Mouse (Mus musculus) spleen, postnatal 10 days (tissue): ENCODE data around the gene Hjurp.
A peak's percentile ranks its signal among the peaks of the same experiment; 100 is the strongest.

Experiments used
- DNase-seq, 2 experiments: peaks; one replicate each; pipeline ENCODE4 v3.0.0; 2021 to 2022; ENCODE audit warnings: low spot score in 2 of 2

Gene Hjurp

DNA sequence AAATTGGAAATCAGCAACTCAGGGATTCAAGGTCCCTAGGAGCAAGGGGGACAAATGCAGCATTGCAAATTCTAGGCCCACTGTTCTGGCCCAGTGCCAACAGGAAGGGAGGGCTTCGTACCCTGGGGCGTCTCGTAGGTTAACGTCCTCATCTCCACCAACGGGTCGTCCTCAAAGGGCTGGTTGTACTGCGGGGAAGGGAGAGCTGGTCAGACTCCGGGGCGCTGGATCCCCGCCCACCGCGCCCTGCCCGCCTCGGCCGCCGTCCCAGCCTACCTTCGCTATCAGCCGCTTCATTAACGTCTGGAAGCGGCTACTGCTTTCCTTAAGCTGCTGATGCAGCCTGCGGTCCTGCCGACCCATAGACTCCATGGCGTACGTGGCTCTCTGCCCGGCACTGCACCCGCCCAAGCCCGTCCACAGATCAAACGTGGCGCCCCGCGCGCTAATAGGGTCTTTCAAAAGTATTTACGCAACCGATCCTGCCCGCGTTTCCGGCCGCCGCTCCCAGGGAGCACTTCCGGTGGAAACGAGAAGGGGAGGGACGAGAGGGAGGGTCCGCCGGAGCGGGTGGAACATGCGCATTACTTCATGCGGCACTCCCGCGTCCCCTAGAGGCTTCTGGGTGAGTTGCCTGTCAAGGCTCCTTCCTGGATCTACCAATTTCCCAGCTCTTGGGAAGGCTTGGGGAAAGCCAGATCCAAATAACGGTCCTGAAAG lies at the start of gene Hjurp, which contains the start of gene Trpm8:
TSS of gene Hjurp (minus strand) at position 536 of the 720 bp plus-strand sequence.
TSS of gene Trpm8 (plus strand) at position 564 of the 720 bp plus-strand sequence.
- peak; percentile 100 for DNase-seq

DNA sequence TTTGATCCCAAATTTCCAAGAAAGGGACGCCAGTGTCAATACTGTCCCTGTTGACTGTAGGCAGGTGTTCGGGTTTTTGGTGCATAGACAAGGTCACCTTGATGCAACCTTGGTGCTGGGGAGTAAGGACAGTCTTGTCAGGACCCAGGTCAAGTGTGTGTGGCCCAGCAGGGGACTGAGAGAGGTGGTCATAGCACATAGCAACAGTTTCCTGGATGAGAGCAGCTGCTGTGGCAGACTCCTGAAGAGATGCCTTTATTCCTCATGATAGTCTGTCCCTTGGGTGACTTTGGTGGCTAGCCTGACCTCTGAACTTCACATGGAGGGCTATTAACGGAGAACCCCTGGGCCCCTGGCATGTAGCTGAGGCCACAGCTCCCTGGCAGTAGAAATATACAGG lies 45.7 kb upstream of the Hjurp start:
- DNase-seq: no peak

DNA sequence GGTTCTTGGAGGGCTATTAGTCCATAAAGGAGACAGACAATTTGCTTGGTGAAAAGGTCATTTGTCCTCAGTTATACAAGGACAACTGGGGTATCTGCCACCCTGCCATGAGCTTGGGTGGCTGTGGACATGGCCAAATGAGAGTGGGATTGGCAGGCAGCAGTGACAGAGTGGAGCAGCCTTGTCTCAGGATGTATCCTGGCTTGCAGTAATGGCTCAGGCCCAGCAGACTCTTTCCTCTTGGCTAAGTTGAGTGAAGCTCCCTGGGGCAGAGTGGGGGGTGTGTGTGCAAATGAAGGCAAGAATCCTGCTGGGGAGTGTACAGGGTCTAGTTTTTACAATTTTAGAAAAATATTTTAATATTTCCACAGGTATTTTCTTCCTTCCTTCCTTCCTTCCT lies 44.7 kb upstream of the Hjurp start:
- no peak for DNase-seq

DNA sequence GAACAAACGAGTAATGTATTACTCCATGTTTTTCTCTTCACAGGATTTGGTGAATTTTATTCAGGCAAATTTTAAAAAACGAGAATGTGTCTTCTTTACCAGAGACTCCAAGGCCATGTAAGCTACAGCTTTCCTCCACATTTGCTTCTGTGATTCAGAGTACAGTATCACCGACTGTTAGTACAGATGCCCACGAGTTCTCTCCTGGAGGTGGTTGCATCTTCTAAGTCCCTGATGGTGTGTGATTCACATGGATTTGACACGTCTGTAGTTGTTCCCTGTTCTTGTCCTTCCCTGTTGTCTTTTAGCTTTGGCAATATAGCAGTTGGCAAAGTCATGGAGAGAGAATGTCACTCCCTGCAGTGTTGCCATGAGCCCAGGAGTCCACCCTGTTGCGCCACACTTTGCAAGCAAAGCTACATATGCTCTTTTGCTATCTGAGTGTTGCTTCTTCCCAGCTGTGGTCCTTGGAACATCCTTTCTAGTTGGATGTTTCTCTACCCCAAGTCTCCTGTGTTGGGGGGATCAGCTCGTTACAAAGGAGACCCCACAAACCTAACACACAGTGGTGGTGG lies 43.5 kb upstream of the Hjurp start:
- DNase-seq: no peak

DNA sequence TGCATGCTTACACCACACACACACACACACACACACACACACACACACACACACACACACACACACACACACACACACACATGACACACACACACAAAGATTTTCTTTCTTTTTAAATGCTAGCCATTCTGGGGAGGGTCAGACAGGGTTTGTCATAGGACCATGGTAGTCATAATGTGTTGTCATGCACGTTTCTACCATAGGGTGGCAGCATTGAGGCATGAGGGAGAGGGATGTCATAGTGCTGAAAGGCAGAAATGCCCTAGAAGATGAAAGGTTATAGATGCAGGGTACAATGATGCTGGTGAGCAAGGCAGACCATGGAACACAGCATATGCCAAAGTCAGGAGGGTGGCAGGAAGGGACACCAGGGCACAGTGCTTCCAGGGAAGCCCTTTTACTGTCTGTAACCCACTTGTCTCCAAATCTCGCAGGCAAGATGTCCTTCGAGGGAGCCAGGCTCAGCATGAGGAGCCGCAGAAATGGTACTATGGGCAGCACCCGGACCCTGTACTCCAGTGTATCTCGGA lies 41.2 kb upstream of the Hjurp start:
- DNase-seq: peak; percentile 50 to 76

DNA sequence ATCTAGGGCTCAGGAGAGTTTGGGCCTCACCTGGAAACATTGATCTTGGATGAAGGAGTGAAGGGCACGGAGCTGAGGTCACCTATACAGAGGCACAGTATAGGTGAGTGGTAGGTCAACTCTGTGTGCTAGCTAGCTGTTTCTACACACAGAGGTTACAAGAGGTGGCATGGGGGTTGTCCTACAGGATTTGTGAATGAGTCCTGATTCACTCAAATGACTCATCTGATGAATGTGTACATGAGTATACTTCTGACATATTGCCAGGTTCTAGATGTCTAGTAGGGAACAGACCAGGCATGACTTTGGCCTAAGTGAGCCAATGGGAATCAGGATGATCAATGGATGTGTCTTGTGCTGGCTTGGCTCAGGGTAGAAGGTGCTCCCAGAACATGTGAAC lies 39.8 kb upstream of the Hjurp start:
- DNase-seq: no peak

DNA sequence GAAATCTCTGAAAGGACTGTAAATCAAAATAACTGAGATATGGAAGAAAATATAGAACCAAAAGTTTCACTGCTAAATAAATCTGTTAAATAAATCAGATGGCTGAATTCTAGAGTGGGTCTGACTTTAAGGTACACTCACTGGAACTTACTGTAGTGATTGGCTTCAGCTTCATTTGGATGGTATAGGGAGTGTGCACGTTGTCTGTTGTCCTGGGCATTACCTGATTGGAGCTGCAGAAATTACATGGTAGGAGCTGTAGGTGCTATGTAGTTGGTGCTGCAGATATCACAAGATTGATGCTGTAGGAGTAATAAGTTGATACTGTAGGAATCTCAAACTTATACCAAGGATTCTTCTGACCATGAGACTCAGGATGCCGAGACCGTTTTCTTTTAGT lies 32.9 kb upstream of the Hjurp start:
- no peak for DNase-seq

DNA sequence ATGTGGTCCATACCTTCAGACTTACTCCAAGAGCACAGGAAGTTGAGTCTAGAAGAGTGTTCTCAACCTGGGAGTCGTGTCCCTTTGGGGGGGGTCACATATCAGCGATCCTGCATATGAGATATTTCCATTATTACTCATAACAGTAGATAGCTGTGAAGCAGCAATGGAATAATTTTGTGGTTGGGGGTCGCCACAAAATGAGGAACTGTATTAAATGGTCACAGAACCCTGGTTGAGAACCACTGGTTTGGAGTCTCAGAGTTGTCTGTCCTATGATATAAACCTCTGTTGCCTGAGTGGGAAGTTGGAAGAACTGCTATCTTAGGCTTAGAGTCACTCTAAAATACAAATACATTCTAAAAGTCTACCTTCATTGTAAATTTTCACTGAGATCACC lies 32.5 kb upstream of the Hjurp start:
- no peak for DNase-seq

DNA sequence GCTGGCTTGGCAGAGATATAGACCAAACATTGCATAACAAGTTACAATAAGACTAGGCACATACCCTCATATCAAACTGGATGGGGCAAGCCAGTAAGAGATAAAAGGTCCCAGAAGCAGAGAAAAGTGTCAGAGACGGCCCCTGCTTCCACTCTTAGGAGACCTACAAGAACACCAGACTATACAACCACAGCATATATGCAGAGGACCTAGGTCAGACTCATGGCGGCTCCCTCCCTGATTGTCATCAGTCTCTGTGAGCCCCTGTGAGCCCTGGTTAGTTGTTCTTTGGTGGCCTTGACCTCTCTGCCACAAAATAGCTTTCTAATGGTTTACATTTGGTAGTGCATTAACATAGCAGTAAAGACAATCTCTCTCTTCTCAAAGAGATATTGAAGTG lies 31.6 kb upstream of the Hjurp start:
- no peak for DNase-seq

DNA sequence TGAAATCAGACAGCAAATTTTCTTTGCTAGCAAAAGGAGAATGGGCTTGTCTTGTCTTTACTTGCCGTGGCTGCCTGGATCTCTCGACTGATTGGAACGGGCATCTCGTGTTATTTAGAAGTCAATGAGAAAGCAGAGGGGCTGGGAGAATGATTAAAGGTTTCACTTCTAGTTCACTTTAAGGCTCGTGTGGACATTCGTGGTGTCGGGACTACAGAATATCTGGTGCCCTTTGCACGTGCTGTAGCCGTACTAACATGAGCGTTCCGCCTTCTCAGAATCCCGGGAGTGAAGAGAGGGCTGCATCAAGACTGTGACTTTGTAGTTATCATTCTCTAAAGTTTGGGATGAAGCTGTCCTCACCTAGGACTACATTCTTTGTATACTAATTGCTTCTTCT lies 29.7 kb upstream of the Hjurp start:
- DNase-seq: no peak

DNA sequence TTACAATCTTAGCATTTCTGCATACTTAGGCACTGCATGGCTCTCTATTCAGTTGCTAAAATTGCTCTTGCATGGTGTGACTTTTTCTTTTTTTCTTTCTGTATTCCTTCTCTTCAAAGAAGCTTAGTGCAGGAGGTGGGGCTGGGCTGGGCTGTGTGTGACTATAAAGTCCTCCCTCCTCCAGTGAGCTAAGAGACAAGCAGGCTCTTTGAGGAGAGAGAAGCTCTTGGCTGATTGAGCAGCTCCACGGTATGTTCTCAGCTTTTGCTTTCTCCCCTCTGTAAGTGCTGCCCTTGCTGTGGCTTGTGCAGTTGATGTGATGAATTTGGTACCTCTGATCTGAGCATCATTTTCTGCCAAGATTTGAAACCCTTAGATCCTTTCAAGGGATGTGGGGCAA lies 29.1 kb upstream of the Hjurp start:
- no peak for DNase-seq

DNA sequence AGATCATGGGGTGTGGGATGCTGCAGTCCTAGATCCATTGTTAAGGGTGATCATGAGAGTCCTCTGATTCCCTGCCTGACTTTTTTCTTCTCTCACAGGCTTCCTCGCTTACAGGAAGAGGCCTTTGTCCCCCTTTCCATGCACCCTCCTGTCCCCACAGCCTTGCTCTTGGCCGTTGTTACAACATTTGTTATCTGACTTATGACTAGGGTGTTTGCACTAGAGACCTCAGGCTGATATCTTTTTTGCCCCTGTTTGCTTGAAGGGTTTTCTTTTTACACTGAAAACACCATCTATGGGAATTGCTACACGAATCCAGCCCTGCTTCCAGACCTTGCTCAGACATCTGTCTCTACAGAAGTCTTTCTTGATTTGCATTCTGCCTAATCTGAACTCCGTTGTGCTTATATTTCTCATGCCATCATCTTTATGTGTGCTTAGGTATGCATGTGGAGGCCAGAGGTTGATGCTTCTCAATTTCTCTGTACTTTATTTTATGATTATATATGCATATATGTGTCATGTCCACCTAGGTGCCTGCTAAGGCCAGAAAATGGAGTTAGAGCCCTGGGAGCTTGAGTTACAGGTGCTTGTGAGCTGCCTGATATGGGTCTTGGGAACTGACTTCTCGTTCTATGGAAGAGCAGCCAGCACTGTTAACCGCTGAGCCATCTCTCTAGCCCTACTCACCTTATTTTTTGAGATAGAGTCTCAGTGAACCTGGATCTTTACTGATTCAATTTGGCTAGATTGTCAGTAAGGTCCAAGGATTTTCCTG lies 27.8 kb upstream of the Hjurp start:
- DNase-seq: no peak

DNA sequence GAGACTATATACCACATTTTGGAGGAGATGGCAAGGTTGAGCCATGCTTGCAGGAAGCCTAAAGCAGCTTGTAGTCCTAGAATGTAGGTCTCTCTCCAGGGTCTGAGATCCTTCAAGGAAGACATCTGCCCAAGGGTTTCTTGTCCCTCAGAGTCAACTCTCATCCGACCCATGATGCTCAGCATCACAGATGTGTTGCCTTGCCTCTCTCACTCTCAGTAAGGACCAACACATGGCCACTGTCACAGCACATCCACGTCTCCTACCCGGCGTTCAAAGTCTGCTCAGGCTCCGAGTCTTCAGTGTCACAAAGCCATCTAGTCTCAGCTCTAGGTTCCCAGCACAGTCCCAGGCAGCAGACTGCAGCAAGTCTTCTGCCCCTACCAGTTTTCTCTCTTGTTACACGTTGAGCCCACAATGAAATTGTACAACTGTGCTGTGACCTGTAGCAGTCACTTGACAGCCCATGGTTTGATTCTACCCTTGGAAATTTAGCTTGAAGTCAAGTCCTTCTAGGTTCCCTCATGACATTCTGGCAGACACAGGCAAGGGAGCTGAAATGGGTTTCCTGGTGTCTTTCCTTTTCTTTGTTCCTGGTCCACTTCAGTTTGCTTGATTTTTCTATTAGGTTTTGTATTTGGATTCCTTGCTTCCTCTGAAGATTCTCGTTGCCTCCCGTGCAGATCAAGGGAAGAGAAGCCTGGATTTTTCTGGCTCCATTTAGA lies 27.0 kb upstream of the Hjurp start:
- DNase-seq: no peak

DNA sequence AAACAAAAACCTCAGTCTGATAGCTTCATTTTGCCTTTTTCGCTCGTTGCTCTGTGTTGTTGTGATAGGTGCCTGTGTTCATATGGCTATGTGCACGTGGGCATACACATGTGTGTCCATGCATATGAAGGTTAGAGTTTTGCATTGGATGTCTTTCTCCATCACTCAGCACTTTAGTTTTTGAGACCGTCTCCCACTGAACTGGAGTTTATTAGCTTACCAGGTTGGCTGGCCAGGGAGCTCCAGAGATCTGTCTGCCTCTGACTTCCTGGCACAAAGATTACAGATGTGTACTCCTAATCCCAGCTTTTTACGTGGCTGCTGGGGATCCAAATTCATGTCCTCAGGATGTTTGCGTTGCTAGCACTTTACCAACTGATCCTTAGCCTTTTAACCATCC lies 26.3 kb upstream of the Hjurp start:
- DNase-seq: no peak

DNA sequence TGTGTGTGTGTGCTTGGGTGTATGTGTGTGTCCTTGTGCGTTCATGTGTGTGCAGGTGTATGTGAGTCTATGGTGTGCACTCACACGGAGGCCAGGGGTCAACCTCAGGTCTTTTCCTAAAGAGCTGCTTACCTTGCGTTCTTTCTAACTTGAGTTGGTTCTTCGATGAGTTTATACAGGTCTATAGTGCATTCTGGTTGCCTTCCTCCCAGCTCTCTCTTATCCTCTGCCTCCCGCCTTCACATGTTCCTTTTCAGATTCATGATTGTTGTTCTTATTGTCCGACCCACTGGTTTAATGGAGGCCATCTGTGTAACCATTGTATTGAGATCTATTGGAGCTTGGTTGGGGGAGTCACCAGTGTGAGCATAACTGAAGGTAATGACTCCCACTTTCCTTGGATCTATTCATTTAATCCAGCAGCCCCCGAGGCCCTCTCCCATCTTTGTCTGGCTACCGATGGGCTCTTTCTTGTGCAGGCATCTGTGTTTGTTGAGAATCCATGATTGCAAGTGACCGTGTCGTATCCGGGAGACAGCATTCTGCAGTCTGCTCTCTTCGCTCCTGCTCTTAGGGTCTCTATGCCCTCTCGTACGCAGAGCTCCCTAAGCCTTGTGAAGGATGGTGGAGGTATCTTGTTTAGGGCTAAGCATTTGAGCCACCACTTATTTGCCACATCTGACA lies 24.8 kb upstream of the Hjurp start:
- DNase-seq: no peak

DNA sequence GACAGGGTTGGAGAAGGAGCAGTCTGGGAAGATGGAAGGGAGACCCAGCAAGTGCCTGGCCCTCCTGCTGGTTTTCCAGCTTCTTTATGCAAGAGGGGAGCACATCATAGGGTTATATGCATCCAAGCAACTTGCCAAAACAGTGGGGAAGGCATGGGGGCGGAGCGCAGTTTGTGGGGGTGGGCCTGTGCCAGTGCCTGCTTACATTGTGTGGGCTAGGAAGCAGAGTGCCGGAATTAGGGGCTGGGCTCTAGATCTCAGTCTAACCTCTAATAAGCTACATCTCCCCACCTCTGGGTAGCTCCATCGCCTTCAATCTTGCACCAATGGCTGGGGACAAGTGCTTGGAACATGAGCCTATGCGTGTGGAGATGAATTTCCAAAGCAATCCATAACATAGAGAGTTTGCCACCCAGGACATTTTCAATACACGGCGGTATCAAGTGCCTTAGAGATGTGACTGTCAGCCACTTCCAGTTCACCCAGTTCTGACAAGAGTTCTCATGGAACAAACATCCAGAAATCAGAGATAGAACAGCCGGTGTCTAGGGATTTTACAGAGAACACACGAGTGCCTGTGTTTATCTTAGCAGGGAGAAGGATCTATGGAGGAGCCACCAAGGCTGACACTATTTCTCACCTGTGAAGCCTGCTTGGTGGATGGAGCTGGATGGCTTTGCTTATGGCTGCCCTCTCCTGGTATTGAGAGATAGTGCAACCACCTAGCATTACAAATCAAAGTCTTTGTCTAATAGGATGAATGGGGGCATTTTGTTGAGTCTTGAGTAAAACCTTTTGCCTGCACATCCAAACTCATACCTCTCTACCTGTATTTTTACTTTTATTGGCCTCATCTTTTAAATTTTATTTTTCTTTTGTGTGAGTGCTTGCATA lies 23.9 kb upstream of the Hjurp start:
- no peak for DNase-seq

DNA sequence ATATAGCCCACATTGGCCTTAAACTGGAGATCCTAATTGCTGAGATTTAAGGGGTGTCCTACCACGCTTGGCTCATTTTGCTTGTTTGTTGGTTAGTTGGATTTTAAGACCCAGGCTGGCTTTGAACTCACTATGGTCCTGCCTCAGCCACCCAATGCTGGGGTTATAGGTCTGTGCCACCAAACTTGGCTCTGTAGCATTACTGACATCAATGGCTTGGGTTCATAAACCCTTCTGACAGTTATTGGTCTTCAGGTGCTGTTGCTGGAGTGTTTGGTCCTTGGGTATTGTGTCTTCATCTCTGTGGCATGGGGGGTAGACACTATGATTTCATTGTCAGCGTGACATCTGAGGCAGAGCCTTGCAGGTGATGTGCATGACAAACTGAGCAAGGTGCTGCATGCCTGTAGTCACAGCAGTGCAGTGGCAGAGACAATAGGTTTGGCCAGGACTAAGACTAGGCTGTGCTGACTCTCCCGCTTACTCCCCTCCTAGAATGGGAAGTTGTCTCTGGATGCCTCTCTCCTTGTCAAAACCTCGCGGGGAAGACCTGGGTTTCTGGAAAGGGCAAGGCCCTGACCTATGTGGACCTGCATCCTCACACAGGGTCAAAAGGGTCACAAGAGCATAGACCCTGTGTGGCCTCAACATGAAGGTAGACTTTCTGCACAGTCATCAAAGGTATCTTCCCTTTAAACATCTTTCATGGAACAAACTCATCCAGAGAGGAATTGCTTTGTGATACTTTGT lies 23.0 kb upstream of the Hjurp start:
- no peak for DNase-seq

DNA sequence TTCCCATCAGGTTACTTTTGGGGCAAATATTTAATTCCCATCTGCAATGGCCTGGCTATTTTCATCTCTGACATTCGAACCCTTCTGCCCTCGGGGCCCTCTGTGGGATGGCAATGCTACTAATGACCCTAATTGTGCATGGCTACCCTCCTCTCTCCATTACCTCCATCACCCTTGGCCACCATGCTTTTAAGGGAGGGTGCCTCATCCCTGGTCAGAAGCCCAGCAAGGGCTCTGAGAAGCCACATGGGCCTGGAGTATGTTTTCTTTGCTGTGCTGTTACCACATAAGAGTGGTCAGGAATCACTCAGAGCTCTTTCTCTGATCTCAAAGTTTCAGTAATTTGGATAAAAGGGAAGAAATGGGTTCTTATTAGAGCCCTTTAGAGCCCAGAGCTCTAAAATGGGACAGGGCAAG lies 22.1 kb upstream of the Hjurp start:
- no peak for DNase-seq

DNA sequence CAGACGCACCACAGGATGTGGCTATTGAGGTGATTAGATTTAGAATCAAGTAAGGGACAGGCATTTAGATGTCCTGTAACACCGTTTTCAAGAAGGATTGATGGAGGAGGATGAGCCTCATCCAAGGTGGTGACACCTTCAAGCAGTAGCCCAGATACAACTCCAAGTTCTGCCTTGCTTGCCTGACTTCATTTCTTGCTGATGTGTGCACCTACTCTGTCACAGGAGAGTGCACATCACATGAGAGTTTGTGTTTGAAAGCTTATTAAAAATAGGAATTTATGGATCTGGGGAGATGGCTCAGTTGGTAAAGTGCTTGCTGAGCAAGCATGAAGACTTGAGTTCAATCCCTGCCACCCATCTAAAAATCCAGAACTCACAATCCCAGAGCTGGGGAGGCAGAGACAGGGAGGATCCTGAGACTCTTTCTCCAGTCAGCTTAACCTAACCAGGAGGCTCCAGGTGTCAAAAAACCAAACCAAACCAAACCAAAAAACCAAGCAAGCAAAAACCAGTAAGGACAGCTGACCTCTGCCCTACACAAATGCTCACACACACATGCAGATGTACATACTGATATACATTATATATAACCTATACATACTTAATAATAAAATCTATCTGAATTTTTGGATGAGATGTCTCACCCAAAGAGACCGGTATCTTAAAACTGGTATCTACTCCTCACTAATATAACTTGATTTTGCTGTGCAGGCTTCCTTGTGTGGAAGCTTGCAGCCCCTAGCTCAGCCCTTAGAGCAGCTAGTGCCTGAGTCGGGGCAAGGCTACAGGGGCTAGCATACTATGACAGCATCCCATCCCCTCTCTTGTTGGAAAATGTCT lies 21.5 kb upstream of the Hjurp start:
- DNase-seq: no peak
